Mouse (Mus musculus): ENCODE results near the gene Slc44a5. TPM values are rescaled to one million over a fixed set of nuclear protein-coding genes. Genes with fewer than 3 reads are reported as not detected.

Slc44a5 gene
- total RNA-seq, 1 experiment, result 0.09 TPM

DNA sequence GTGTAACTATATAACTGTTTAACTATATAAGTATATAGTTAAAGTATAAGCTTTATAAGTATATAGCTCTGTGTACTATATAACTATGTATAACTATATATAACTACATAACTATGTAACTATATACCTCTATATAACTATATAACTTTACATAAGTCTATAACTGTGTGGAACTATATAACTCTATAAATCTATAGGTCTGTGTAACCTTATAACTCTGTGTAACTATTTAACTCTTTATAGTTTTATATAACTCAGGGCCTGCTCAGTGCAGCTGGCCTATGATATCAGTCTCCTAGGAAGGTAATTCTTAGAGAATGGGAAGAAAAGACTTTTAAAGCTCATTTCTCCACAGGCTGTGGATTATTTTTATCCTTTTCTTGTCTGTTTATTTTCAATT, 284.1 kb downstream of the Slc44a5 start:
- H3K9ac ChIP-seq (ENCODE audit: insufficient read depth, low read depth, low read length, poor library complexity, severe bottlenecking), result no peak overlapping the region
- no peak overlapping the region for H3K27ac ChIP-seq (ENCODE audit: insufficient read depth, low read depth, low read length, poor library complexity, severe bottlenecking)
- no peak for TF ChIP-seq MAFK (IDR thresholded peaks at IDR 0.05; ENCODE audit: insufficient read depth, low read depth, low read length)
- TF ChIP-seq CHD2 (IDR thresholded peaks at IDR 0.05; ENCODE audit: low read depth, low read length), result no peak
- TF ChIP-seq ZNF384 (IDR thresholded peaks at IDR 0.05; ENCODE audit: low read depth, low read length), result no peak
- TF ChIP-seq HCFC1 (IDR thresholded peaks at IDR 0.05; ENCODE audit: borderline replicate concordance, insufficient read depth, low read length), result no peak
- TF ChIP-seq ZC3H11A (IDR thresholded peaks at IDR 0.05; ENCODE audit: borderline replicate concordance, low read depth, low read length), result no peak
- H3K36me3 ChIP-seq (ENCODE audit: control insufficient read depth, insufficient read depth, low read length, poor library complexity, severe bottlenecking), result no peaks in the 10 kb centered on the region
- no peak for DNase-seq (ENCODE audit: low read depth, low spot score)
- H3K4me1 ChIP-seq (ENCODE audit: control insufficient read depth in 2 of 2, insufficient read depth in 2 of 2, low read length in 2 of 2, poor library complexity in 1 of 2), result no peaks in the 10 kb centered on the region
- no peaks in the 10 kb centered on the region for H3K9me3 ChIP-seq (ENCODE audit: control insufficient read depth, insufficient read depth, low read depth, low read length)
- in situ Hi-C loops (cut with MboI; ENCODE audit: low sequenced_read_pairs in 2 of 2, unreplicated experiment in 2 of 2), result no loop called here
- H3K4me3 ChIP-seq (ENCODE audit: insufficient read depth in 1 of 2, low read depth in 1 of 2, low read length in 2 of 2, poor library complexity in 1 of 2, severe bottlenecking in 1 of 2), result no peak overlapping the region

DNA sequence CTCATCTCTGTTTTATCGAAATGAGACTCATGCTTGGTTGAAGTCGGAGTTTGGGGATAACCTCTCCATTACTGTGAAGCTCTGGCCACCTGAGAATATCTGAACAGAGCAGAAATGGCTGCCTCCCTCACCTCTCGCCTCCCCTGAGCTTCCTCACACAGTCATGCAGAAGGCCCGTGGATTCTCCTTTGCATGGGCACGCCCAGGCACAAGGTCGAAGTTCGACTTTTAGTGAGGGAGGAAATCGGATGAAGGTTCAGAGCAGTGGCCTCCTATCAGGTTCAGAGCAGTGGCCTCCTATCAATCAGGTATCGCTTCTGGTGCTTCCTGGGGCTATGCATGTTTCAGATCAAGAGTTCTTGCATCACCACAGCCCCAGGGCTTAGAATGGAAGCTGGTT, 295.1 kb downstream of the Slc44a5 start:
- Histone ChIP-seq H3K27ac (ENCODE audit: insufficient read depth, low read depth, low read length, poor library complexity, severe bottlenecking) (no peak overlapping the region), H3K4me1 (ENCODE audit: control insufficient read depth in 2 of 2, insufficient read depth in 2 of 2, low read length in 2 of 2, poor library complexity in 1 of 2) (no peaks in the 10 kb centered on the region), H3K9ac (ENCODE audit: insufficient read depth, low read depth, low read length, poor library complexity, severe bottlenecking) (no peak overlapping the region), H3K36me3 (ENCODE audit: control insufficient read depth, insufficient read depth, low read length, poor library complexity, severe bottlenecking) (no peaks in the 10 kb centered on the region), H3K4me3 (ENCODE audit: insufficient read depth in 1 of 2, low read depth in 1 of 2, low read length in 2 of 2, poor library complexity in 1 of 2, severe bottlenecking in 1 of 2) (no peak overlapping the region), H3K9me3 (ENCODE audit: control insufficient read depth, insufficient read depth, low read depth, low read length) (no peaks in the 10 kb centered on the region)
- in situ Hi-C loops (cut with MboI; ENCODE audit: low sequenced_read_pairs in 2 of 2, unreplicated experiment in 2 of 2), result no loop called here
- no peak for DNase-seq (ENCODE audit: low read depth, low spot score)
- no peak for TF ChIP-seq HCFC1 (IDR thresholded peaks at IDR 0.05; ENCODE audit: borderline replicate concordance, insufficient read depth, low read length)
- TF ChIP-seq CHD2 (IDR thresholded peaks at IDR 0.05; ENCODE audit: low read depth, low read length), result no peak
- no peak for TF ChIP-seq ZC3H11A (IDR thresholded peaks at IDR 0.05; ENCODE audit: borderline replicate concordance, low read depth, low read length)
- no peak for TF ChIP-seq ZNF384 (IDR thresholded peaks at IDR 0.05; ENCODE audit: low read depth, low read length)
- no peak for TF ChIP-seq MAFK (IDR thresholded peaks at IDR 0.05; ENCODE audit: insufficient read depth, low read depth, low read length)

DNA sequence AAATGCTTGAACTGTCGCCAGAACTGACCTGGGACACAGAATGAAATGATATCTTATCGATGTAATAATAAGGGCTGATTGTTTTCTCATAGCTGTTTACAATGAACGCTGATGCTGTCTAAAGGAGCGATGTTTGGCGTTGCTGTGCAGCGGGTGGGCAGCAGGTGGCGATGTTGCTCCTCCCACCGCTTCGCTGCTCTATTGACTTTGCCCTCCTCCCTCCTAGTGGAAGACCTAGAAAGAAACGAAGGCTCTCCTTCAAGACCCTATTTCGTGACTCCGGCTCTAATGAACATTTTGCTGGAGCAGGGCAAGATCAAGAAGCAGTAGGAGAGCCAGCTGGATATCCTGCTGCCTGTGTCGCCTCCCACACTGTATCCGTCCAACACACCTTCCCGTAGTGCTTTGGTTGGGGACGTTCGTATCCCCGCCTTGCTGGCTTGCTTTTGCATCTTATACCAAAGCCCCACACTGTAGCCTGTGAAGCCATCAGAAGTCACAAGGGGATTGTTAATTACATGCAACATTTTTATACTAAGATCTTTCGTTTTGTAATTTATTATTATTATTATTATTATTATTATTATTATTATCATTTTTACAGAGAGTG, 296.6 kb downstream of the Slc44a5 start:
- in situ Hi-C loops (cut with MboI; ENCODE audit: low sequenced_read_pairs in 2 of 2, unreplicated experiment in 2 of 2), result loop anchor here in 1 of 2 experiments (5.0 kb wide), 1 partner anchor 302 kb away; no protein-coding TSS in a partner anchor
- TF ChIP-seq ZC3H11A (IDR thresholded peaks at IDR 0.05; ENCODE audit: borderline replicate concordance, low read depth, low read length), result peak; percentile 89
- TF ChIP-seq CHD2 (IDR thresholded peaks at IDR 0.05; ENCODE audit: low read depth, low read length), result no peak
- TF ChIP-seq MAFK (IDR thresholded peaks at IDR 0.05; ENCODE audit: insufficient read depth, low read depth, low read length), result no peak
- no peak for TF ChIP-seq HCFC1 (IDR thresholded peaks at IDR 0.05; ENCODE audit: borderline replicate concordance, insufficient read depth, low read length)
- Histone ChIP-seq H3K27ac (ENCODE audit: insufficient read depth, low read depth, low read length, poor library complexity, severe bottlenecking) (no peak overlapping the region), H3K4me1 (ENCODE audit: control insufficient read depth in 2 of 2, insufficient read depth in 2 of 2, low read length in 2 of 2, poor library complexity in 1 of 2) (no peaks in the 10 kb centered on the region), H3K9me3 (ENCODE audit: control insufficient read depth, insufficient read depth, low read depth, low read length) (no peaks in the 10 kb centered on the region), H3K4me3 (ENCODE audit: insufficient read depth in 1 of 2, low read depth in 1 of 2, low read length in 2 of 2, poor library complexity in 1 of 2, severe bottlenecking in 1 of 2) (no peak overlapping the region), H3K36me3 (ENCODE audit: control insufficient read depth, insufficient read depth, low read length, poor library complexity, severe bottlenecking) (no peaks in the 10 kb centered on the region), H3K9ac (ENCODE audit: insufficient read depth, low read depth, low read length, poor library complexity, severe bottlenecking) (no peak overlapping the region)
- DNase-seq (ENCODE audit: low read depth, low spot score), result peak; percentile 59

GRCm38 (mm10) chr3:154274681-154275080, 301.4 kb downstream of the Slc44a5 start:
- H3K4me1 ChIP-seq (ENCODE audit: control insufficient read depth in 2 of 2, insufficient read depth in 2 of 2, low read length in 2 of 2, poor library complexity in 1 of 2), result no peaks in the 10 kb centered on the region
- H3K27ac ChIP-seq (ENCODE audit: insufficient read depth, low read depth, low read length, poor library complexity, severe bottlenecking), result no peak overlapping the region
- no peak for DNase-seq (ENCODE audit: low read depth, low spot score)
- no peak overlapping the region for H3K9ac ChIP-seq (ENCODE audit: insufficient read depth, low read depth, low read length, poor library complexity, severe bottlenecking)
- H3K9me3 ChIP-seq (ENCODE audit: control insufficient read depth, insufficient read depth, low read depth, low read length), result no peaks in the 10 kb centered on the region
- H3K36me3 ChIP-seq (ENCODE audit: control insufficient read depth, insufficient read depth, low read length, poor library complexity, severe bottlenecking), result no peaks in the 10 kb centered on the region
- in situ Hi-C loops (cut with MboI; ENCODE audit: low sequenced_read_pairs in 2 of 2, unreplicated experiment in 2 of 2), result loop anchor here in 1 of 2 experiments (5.0 kb wide), 1 partner anchor 298 kb away; no protein-coding TSS in a partner anchor
- TF ChIP-seq MAFK (IDR thresholded peaks at IDR 0.05; ENCODE audit: insufficient read depth, low read depth, low read length) (no peak), ZC3H11A (IDR thresholded peaks at IDR 0.05; ENCODE audit: borderline replicate concordance, low read depth, low read length) (no peak), CHD2 (IDR thresholded peaks at IDR 0.05; ENCODE audit: low read depth, low read length) (no peak), HCFC1 (IDR thresholded peaks at IDR 0.05; ENCODE audit: borderline replicate concordance, insufficient read depth, low read length) (no peak), ZNF384 (IDR thresholded peaks at IDR 0.05; ENCODE audit: low read depth, low read length) (no peak)
- no peak overlapping the region for H3K4me3 ChIP-seq (ENCODE audit: insufficient read depth in 1 of 2, low read depth in 1 of 2, low read length in 2 of 2, poor library complexity in 1 of 2, severe bottlenecking in 1 of 2)
